ENCODE assay signal across 14 mouse cellular contexts in genomic region chr6:13062063-13062462, GRCm38 (mm10).
"Had no signal": no experiment of that assay in that cellular context is flagged by ENCODE, and none has a peak within 500 bp of the region (broad histone marks: within the 10 kb centered on the region; RNA-seq: fewer than 3 reads in every experiment).

No protein-coding gene starts in this region.

- H3K9ac ChIP-seq: limb, embryonic 13.5 days; liver, embryonic 12.5 days; lung, embryonic 14.5 days; midbrain, embryonic 12.5 days had no signal

- DNase-seq: kidney, adult 11 months; kidney, postnatal 10 days; left cerebral cortex, postnatal 4 days; lung, embryonic 14.5 days; lung, postnatal 10 days; lung, postnatal 4 days; right cerebral cortex, adult 18-20 months; right cerebral cortex, postnatal 25 days; thymus, postnatal 4 days had no signal

- ATAC-seq: liver, embryonic 12.5 days; midbrain, embryonic 16.5 days had no signal

- H3K4me1 ChIP-seq: limb, embryonic 13.5 days; liver, embryonic 12.5 days; megakaryocyte, embryonic 14.5 days; midbrain, embryonic 12.5 days had no signal

- H3K4me3 ChIP-seq: limb, embryonic 13.5 days; liver, embryonic 12.5 days; megakaryocyte, embryonic 14.5 days; midbrain, embryonic 12.5 days had no signal

- H3K36me3 ChIP-seq: limb, embryonic 13.5 days; liver, embryonic 12.5 days; midbrain, embryonic 12.5 days had no signal

- H3K9me3 ChIP-seq: limb, embryonic 13.5 days; liver, embryonic 12.5 days; megakaryocyte, embryonic 14.5 days; midbrain, embryonic 12.5 days had no signal

- H3K27ac ChIP-seq: limb, embryonic 13.5 days; liver, embryonic 12.5 days; midbrain, embryonic 12.5 days had no signal

- H3K27me3 ChIP-seq: limb, embryonic 13.5 days; liver, embryonic 12.5 days; megakaryocyte, embryonic 14.5 days; midbrain, embryonic 12.5 days had no signal

- H3K4me2 ChIP-seq: limb, embryonic 13.5 days; liver, embryonic 12.5 days; lung, embryonic 14.5 days; midbrain, embryonic 12.5 days had no signal
